Mouse (Mus musculus) hindbrain, embryonic 12.5 days (tissue): ENCODE data around the gene Bmp2k. TPM values are rescaled to one million over a fixed set of nuclear protein-coding genes. Genes with fewer than 3 reads are reported as not detected.
A peak's percentile ranks its signal among the peaks of the same experiment; 100 is the strongest.

ENCODE experiments used
- ATAC-seq: fragments of 200-750 bp; cut with Nextera tagmentation; 2 replicates; pipeline ENCODE4 v1.8.0; 2017; ENCODE audit warnings: moderate TSS enrichment; ENCODE audit not compliant: low FRiP score
- H3K27ac ChIP-seq: fragments of 300-500 bp; sonication (generic); 2 replicates; pipeline ENCODE4 v1.5.1; 2016; ENCODE audit warnings: mild to moderate bottlenecking
- H3K27me3 ChIP-seq: fragments of 300-500 bp; sonication (generic); 2 replicates; pipeline ENCODE4 v1.6.1; 2016; ENCODE audit warnings: mild to moderate bottlenecking
- H3K36me3 ChIP-seq: fragments of 300-500 bp; sonication (generic); 2 replicates; pipeline ENCODE4 v1.6.1; 2016; ENCODE audit warnings: mild to moderate bottlenecking
- H3K4me1 ChIP-seq: fragments of 300-500 bp; sonication (generic); 2 replicates; pipeline ENCODE4 v1.6.1; 2016
- H3K4me2 ChIP-seq: fragments of 300-500 bp; sonication (generic); replicated peaks from 2 replicates; pipeline ENCODE4 v1.6.1; 2016; ENCODE audit warnings: mild to moderate bottlenecking
- H3K4me3 ChIP-seq: fragments of 300-500 bp; sonication (generic); 2 replicates; pipeline ENCODE4 v1.5.1; 2016; ENCODE audit warnings: mild to moderate bottlenecking
- H3K9ac ChIP-seq: fragments of 300-500 bp; sonication (generic); 2 replicates; pipeline ENCODE4 v1.6.1; 2016; ENCODE audit warnings: mild to moderate bottlenecking, moderate library complexity
- H3K9me3 ChIP-seq: fragments of 300-500 bp; sonication (generic); replicated peaks from 2 replicates; pipeline ENCODE4 v1.6.1; 2016; ENCODE audit warnings: mild to moderate bottlenecking
- WGBS: fragments of 180-500 bp; shearing (Covaris S2); methylation state at CpG from one replicate; pipeline ENCODE4 v1.1.7; 2016; 5-methylcytosine and 5-hydroxymethylcytosine counted together
- polyA plus RNA-seq: library from polyadenylated mRNA; unstranded; fragments of >200 nt; fragmentation: Nextera tagmentation; extraction: Ambion mirVana; gene quantifications from 2 replicates; pipeline ENCODE4 v1.2.1, GENCODE M21; 2016

The Bmp2k gene
- polyA plus RNA-seq, 1 experiment from 2014 or later = 12.8 TPM

GRCm38 (mm10) chr5:97099954-97100353 lies 102.5 kb downstream of the Bmp2k start:
- no peak for ATAC-seq
- 95% methylated on average over 8 of the region's 8 CpGs for WGBS

GRCm38 (mm10) chr5:97108333-97108732 lies 110.8 kb downstream of the Bmp2k start:
- WGBS = 94% methylated on average over 5 of the region's 5 CpGs
- peaks cover 21% of the 10 kb centered on the region for H3K4me1 ChIP-seq
- no peak for ATAC-seq

More at GRCm38 (mm10) chr5:97099954-97100353, 102.5 kb downstream of the Bmp2k start:
- no peak overlapping the region for H3K9ac ChIP-seq
- H3K27me3 ChIP-seq = no peaks in the 10 kb centered on the region
- no peak overlapping the region for H3K27ac ChIP-seq
- H3K4me2 ChIP-seq = no peak overlapping the region
- H3K4me3 ChIP-seq = no peak overlapping the region
- no peaks in the 10 kb centered on the region for H3K9me3 ChIP-seq
- H3K4me1 ChIP-seq = no peaks in the 10 kb centered on the region
- H3K36me3 ChIP-seq = peaks cover 37% of the 10 kb centered on the region

GRCm38 (mm10) chr5:97110133-97110532 lies 112.6 kb downstream of the Bmp2k start:
- Histone ChIP-seq H3K4me3 (peak overlapping the region; percentile 71), H3K9me3 (no peaks in the 10 kb centered on the region), H3K27ac (no peak overlapping the region), H3K36me3 (peaks cover 14% of the 10 kb centered on the region), H3K4me2 (peak overlapping the region; percentile 65), H3K4me1 (peaks cover 21% of the 10 kb centered on the region), H3K27me3 (no peaks in the 10 kb centered on the region), H3K9ac (peak overlapping the region; percentile 85)
- WGBS = 43% methylated on average over 2 of the region's 2 CpGs
- no peak for ATAC-seq

More at GRCm38 (mm10) chr5:97108333-97108732, 110.8 kb downstream of the Bmp2k start:
- H3K9me3 ChIP-seq = no peaks in the 10 kb centered on the region
- peaks cover 17% of the 10 kb centered on the region for H3K36me3 ChIP-seq
- H3K27me3 ChIP-seq = no peaks in the 10 kb centered on the region
- H3K4me3 ChIP-seq = no peak overlapping the region
- H3K9ac ChIP-seq = no peak overlapping the region
- H3K4me2 ChIP-seq = no peak overlapping the region
- H3K27ac ChIP-seq = no peak overlapping the region

- Histone ChIP-seq H3K9ac (peak overlapping the region; percentile 85), H3K27me3 (no peaks in the 10 kb centered on the region), H3K9me3 (no peaks in the 10 kb centered on the region), H3K36me3 (peaks cover 9% of the 10 kb centered on the region; the same call in 1 of the 2 replicates), H3K4me3 (peak overlapping the region; percentile 71), H3K4me1 (peaks cover 21% of the 10 kb centered on the region), H3K4me2 (peak overlapping the region; percentile 65), H3K27ac (0 out of 2 replicates have a peak overlapping the region, but pooled peaks have one; percentile 73)
- peak; percentile 0; the same call in 1 of the 2 replicates for ATAC-seq
- 11% methylated on average over 5 of the region's 5 CpGs for WGBS
Observed at GRCm38 (mm10) chr5:97110697-97111096, 113.2 kb downstream of the Bmp2k start.

- Histone ChIP-seq H3K9ac (peak within 1 kb of the TSS; percentile 85), H3K27me3 (no peaks in the 10 kb centered on the region), H3K4me2 (peak within 1 kb of the TSS; percentile 65), H3K27ac (peak within 1 kb of the TSS; percentile 73), H3K4me1 (peaks cover 21% of the 10 kb centered on the region), H3K9me3 (no peaks in the 10 kb centered on the region), H3K36me3 (peaks cover 7% of the 10 kb centered on the region; the same call in 1 of the 2 replicates), H3K4me3 (peak within 1 kb of the TSS; percentile 71)
- ATAC-seq = peak; percentile 99
- WGBS = under 1% methylated on average over 60 of the region's 62 CpGs
Observed at GRCm38 (mm10) chr5:97111207-97111910, 113.9 kb downstream of the Bmp2k start, which contains the start of gene Paqr3. Paqr3 (minus strand) TSS chr5:97111596.

- H3K27me3 ChIP-seq = no peaks in the 10 kb centered on the region; the same call in 1 of the 2 replicates
- H3K36me3 ChIP-seq = no peaks in the 10 kb centered on the region
- no peak overlapping the region for H3K27ac ChIP-seq
- no peaks in the 10 kb centered on the region for H3K4me1 ChIP-seq
- no peaks in the 10 kb centered on the region for H3K9me3 ChIP-seq
- no peak for ATAC-seq
- WGBS = 85% methylated on average over 12 of the region's 12 CpGs
- no peak overlapping the region for H3K4me3 ChIP-seq
- H3K4me2 ChIP-seq = no peak overlapping the region
- no peak overlapping the region for H3K9ac ChIP-seq
Observed at GRCm38 (mm10) chr5:97124977-97125376, 127.5 kb downstream of the Bmp2k start.

- peak; percentile 54; the same call in 1 of the 2 replicates for ATAC-seq
- Histone ChIP-seq H3K36me3 (no peaks in the 10 kb centered on the region), H3K4me3 (no peak overlapping the region), H3K4me2 (no peak overlapping the region), H3K4me1 (no peaks in the 10 kb centered on the region), H3K27me3 (no peaks in the 10 kb centered on the region; the same call in 1 of the 2 replicates), H3K9ac (no peak overlapping the region), H3K27ac (no peak overlapping the region), H3K9me3 (no peaks in the 10 kb centered on the region)
- WGBS = 80% methylated on average over 10 of the region's 10 CpGs
Observed at GRCm38 (mm10) chr5:97125459-97125970, 128.0 kb downstream of the Bmp2k start.

GRCm38 (mm10) chr5:97126005-97126404 lies 128.5 kb downstream of the Bmp2k start:
- ATAC-seq = peak; percentile 68; the same call in 1 of the 2 replicates
- no peaks in the 10 kb centered on the region for H3K9me3 ChIP-seq
- no peak overlapping the region for H3K4me2 ChIP-seq
- WGBS = 18% methylated on average over 4 of the region's 4 CpGs
- H3K27me3 ChIP-seq = no peaks in the 10 kb centered on the region; the same call in 1 of the 2 replicates
- H3K27ac ChIP-seq = no peak overlapping the region
- H3K4me3 ChIP-seq = no peak overlapping the region
- no peaks in the 10 kb centered on the region for H3K36me3 ChIP-seq
- no peak overlapping the region for H3K9ac ChIP-seq
- no peaks in the 10 kb centered on the region for H3K4me1 ChIP-seq

- H3K4me3 ChIP-seq = no peak overlapping the region
- H3K9me3 ChIP-seq = no peaks in the 10 kb centered on the region
- no peaks in the 10 kb centered on the region for H3K36me3 ChIP-seq
- no peak overlapping the region for H3K27ac ChIP-seq
- ATAC-seq = no peak
- H3K4me1 ChIP-seq = no peaks in the 10 kb centered on the region
- H3K9ac ChIP-seq = no peak overlapping the region
- H3K27me3 ChIP-seq = no peaks in the 10 kb centered on the region; the same call in 1 of the 2 replicates
- H3K4me2 ChIP-seq = no peak overlapping the region
- WGBS = 87% methylated on average over 6 of the region's 6 CpGs
Observed at GRCm38 (mm10) chr5:97127284-97127683, 129.8 kb downstream of the Bmp2k start.

- Histone ChIP-seq H3K4me1 (no peaks in the 10 kb centered on the region), H3K27me3 (no peaks in the 10 kb centered on the region; the same call in 1 of the 2 replicates), H3K4me2 (no peak overlapping the region), H3K27ac (no peak overlapping the region), H3K9me3 (no peaks in the 10 kb centered on the region), H3K4me3 (no peak overlapping the region), H3K9ac (no peak overlapping the region), H3K36me3 (no peaks in the 10 kb centered on the region)
- WGBS = 52% methylated on average over 21 of the region's 21 CpGs
- ATAC-seq = peak; percentile 57; the same call in 1 of the 2 replicates
Observed at GRCm38 (mm10) chr5:97128242-97129226, 131.0 kb downstream of the Bmp2k start.

GRCm38 (mm10) chr5:97129589-97129988 lies 132.1 kb downstream of the Bmp2k start:
- Histone ChIP-seq H3K9ac (no peak overlapping the region), H3K36me3 (no peaks in the 10 kb centered on the region), H3K4me1 (no peaks in the 10 kb centered on the region), H3K4me2 (no peak overlapping the region), H3K27me3 (no peaks in the 10 kb centered on the region; the same call in 1 of the 2 replicates), H3K4me3 (no peak overlapping the region), H3K9me3 (no peaks in the 10 kb centered on the region), H3K27ac (no peak overlapping the region)
- no peak for ATAC-seq
- WGBS = 93% methylated on average over 2 of the region's 2 CpGs

- no peaks in the 10 kb centered on the region for H3K4me1 ChIP-seq
- H3K4me3 ChIP-seq = no peak overlapping the region
- H3K4me2 ChIP-seq = no peak overlapping the region
- WGBS = 87% methylated on average over 2 of the region's 2 CpGs
- H3K27me3 ChIP-seq = no peaks in the 10 kb centered on the region
- no peak overlapping the region for H3K9ac ChIP-seq
- no peaks in the 10 kb centered on the region for H3K36me3 ChIP-seq
- ATAC-seq = no peak
- H3K27ac ChIP-seq = no peak overlapping the region
- H3K9me3 ChIP-seq = no peaks in the 10 kb centered on the region
Observed at GRCm38 (mm10) chr5:97135331-97135730, 137.8 kb downstream of the Bmp2k start.
